Mouse (Mus musculus) layer of hippocampus, adult 2 months (tissue): Measurements from ENCODE around the gene Ggt6. TPM values are rescaled to one million over a fixed set of nuclear protein-coding genes. Genes with fewer than 3 reads are reported as not detected.
"Not testable (repeated sequence)": the region's sequence is repeated elsewhere in the genome, so short reads cannot be mapped to it uniquely, and the experiment has no call there.

Experiments used
- DNase-seq, 2 experiments: peaks; one replicate each; pipeline ENCODE4 v3.0.0; 2022; ENCODE audit warnings: low spot score in 2 of 2
- H3K27ac ChIP-seq: fragments of 200-600 bp; 2 replicates; pipeline ENCODE4 v1.8.1; 2022
- H3K4me3 ChIP-seq: fragments of 200-600 bp; 2 replicates; pipeline ENCODE4 v1.8.1; 2022; ENCODE audit warnings: mild to moderate bottlenecking
- CTCF ChIP-seq: fragments of 200-600 bp; conservative IDR thresholded peaks from 2 replicates; pipeline ENCODE4 v1.8.1; 2022; ENCODE audit warnings: antibody characterized with exemption, mild to moderate bottlenecking, moderate library complexity
- total RNA-seq, 2 experiments: library from RNA; stranded (reverse); gene quantifications; 2 replicates each; pipeline ENCODE4 v1.2.3; 2021

Ggt6 gene
- total RNA-seq, 2 experiments from 2014 or later = not detected

GRCm38 (mm10) chr11:72415155-72415554, 20.2 kb upstream of the Ggt6 start:
- no peak for TF ChIP-seq CTCF
- H3K27ac ChIP-seq = no peak overlapping the region
- no peak for DNase-seq
- no peak overlapping the region for H3K4me3 ChIP-seq

GRCm38 (mm10) chr11:72416666-72417065, 18.7 kb upstream of the Ggt6 start:
- H3K4me3 ChIP-seq = no peak overlapping the region
- DNase-seq = no peak
- no peak overlapping the region for H3K27ac ChIP-seq
- no peak for TF ChIP-seq CTCF

GRCm38 (mm10) chr11:72417376-72417775, 17.9 kb upstream of the Ggt6 start:
- TF ChIP-seq CTCF = no peak

GRCm38 (mm10) chr11:72418227-72418626, 17.1 kb upstream of the Ggt6 start:
- no peak overlapping the region for H3K27ac ChIP-seq
- no peak for TF ChIP-seq CTCF
- H3K4me3 ChIP-seq = no peak overlapping the region
- DNase-seq = no peak

More at GRCm38 (mm10) chr11:72417376-72417775, 17.9 kb upstream of the Ggt6 start:
- Histone ChIP-seq H3K4me3 (no peak overlapping the region), H3K27ac (no peak overlapping the region)
- no peak for DNase-seq

- DNase-seq = no peak
- no peak overlapping the region for H3K27ac ChIP-seq
- TF ChIP-seq CTCF = no peak
- no peak overlapping the region for H3K4me3 ChIP-seq
Measured at GRCm38 (mm10) chr11:72419006-72419405, 16.3 kb upstream of the Ggt6 start.

GRCm38 (mm10) chr11:72420460-72421122, 14.7 kb upstream of the Ggt6 start:
- peak; percentile 44 to 51 for DNase-seq
- no peak overlapping the region for H3K4me3 ChIP-seq
- no peak for TF ChIP-seq CTCF
- no peak overlapping the region for H3K27ac ChIP-seq

- Histone ChIP-seq H3K4me3 (no peak overlapping the region), H3K27ac (no peak overlapping the region)
- no peak for TF ChIP-seq CTCF
- no peak for DNase-seq
Measured at GRCm38 (mm10) chr11:72421518-72422278, 13.6 kb upstream of the Ggt6 start.

- H3K4me3 ChIP-seq = no peak overlapping the region
- no peak for DNase-seq
- TF ChIP-seq CTCF = no peak
- H3K27ac ChIP-seq = no peak overlapping the region
Measured at GRCm38 (mm10) chr11:72423686-72424085, 11.6 kb upstream of the Ggt6 start.

GRCm38 (mm10) chr11:72425201-72425600, 10.1 kb upstream of the Ggt6 start:
- TF ChIP-seq CTCF = no peak
- DNase-seq = no peak
- Histone ChIP-seq H3K4me3 (no peak overlapping the region), H3K27ac (no peak overlapping the region)

GRCm38 (mm10) chr11:72426884-72427283, 8.4 kb upstream of the Ggt6 start:
- peak; percentile 78 for TF ChIP-seq CTCF
- Histone ChIP-seq H3K4me3 (no peak overlapping the region), H3K27ac (peak overlapping the region; percentile 1; the same call in 1 of the 2 replicates)
- DNase-seq = no peak

GRCm38 (mm10) chr11:72428694-72429093, 6.6 kb upstream of the Ggt6 start:
- peak; percentile 75 to 78 for DNase-seq
- no peak overlapping the region for H3K4me3 ChIP-seq
- peak; percentile 76 for TF ChIP-seq CTCF
- H3K27ac ChIP-seq = no peak overlapping the region

- peak; percentile 93 for TF ChIP-seq CTCF
- Histone ChIP-seq H3K4me3 (peak overlapping the region; percentile 48), H3K27ac (peak overlapping the region; percentile 60; the same call in 1 of the 2 replicates)
- DNase-seq = peak; percentile 75 to 76
Measured at GRCm38 (mm10) chr11:72429288-72429690, 6.0 kb upstream of the Ggt6 start.

GRCm38 (mm10) chr11:72430311-72431068, 4.8 kb upstream of the Ggt6 start:
- H3K27ac ChIP-seq, DNase-seq, H3K4me3 ChIP-seq: not testable (repeated sequence)
